Mouse (Mus musculus) CD8-positive naive resting alpha-beta T cell, adult 57 days (primary cell): Measurements from ENCODE around the gene Ces2c. TPM values are rescaled to one million over a fixed set of nuclear protein-coding genes. Genes with fewer than 3 reads are reported as not detected.

Source experiments
- total RNA-seq: library from RNA; stranded (reverse); gene quantifications from one replicate; pipeline ENCODE4 v1.2.4, GENCODE M21; 2023

Gene Ces2c
- total RNA-seq = not detected

GRCm38 (mm10) chr8:104846831-104847230 lies at the start of gene Ces2c:
Gene Ces2c (plus strand): TSS chr8:104847068.

GRCm38 (mm10) chr8:104831440-104831839 lies 15.4 kb upstream of the Ces2c start, which contains the start of gene Ces2b:
Gene Ces2b (plus strand): TSS chr8:104831572.

Other genes with a start within 250 kb of the Ces2c start
- not detected for gene Cdh16, start 222.7 kb upstream of the Ces2c start, total RNA-seq
- gene Rrad, start 215.7 kb upstream of the Ces2c start, total RNA-seq = 33.6 TPM
- gene Ciao2b, start 205.1 kb upstream of the Ces2c start, total RNA-seq = 29.1 TPM
- gene Ces2a, start 113.1 kb upstream of the Ces2c start, total RNA-seq = not detected
- not detected for gene Ces2b, start 15.5 kb upstream of the Ces2c start, total RNA-seq
- gene Ces2e, start 79.2 kb downstream of the Ces2c start, total RNA-seq = not detected
- gene Ces2f, start 100.3 kb downstream of the Ces2c start, total RNA-seq = not detected
- gene Ces2g, start 114.7 kb downstream of the Ces2c start, total RNA-seq = 0.18 TPM
- not detected for gene Ces2h, start 153.8 kb downstream of the Ces2c start, total RNA-seq
- gene Ces3a, start 201.5 kb downstream of the Ces2c start, total RNA-seq = not detected
- not detected for gene Ces3b, start 236.7 kb downstream of the Ces2c start, total RNA-seq